Mouse (Mus musculus) ovary, postnatal 10 days (tissue): Measurements from ENCODE around the gene Nrp1.
A peak's percentile ranks its signal among the peaks of the same experiment; 100 is the strongest.

Source experiments
- DNase-seq: peaks from one replicate; pipeline ENCODE4 v3.0.0; 2022; ENCODE audit warnings: low spot score

Gene Nrp1

GRCm38 (mm10) chr8:128358406-128358755 lies at the start of gene Nrp1:
TSS of gene Nrp1 (plus strand) at chr8:128358604.
- DNase-seq = peak; percentile 45

GRCm38 (mm10) chr8:128320797-128321196 lies 37.6 kb upstream of the Nrp1 start:
- DNase-seq = no peak

- DNase-seq = no peak
These were observed 31.1 kb upstream of the Nrp1 start for GRCm38 (mm10) chr8:128327281-128327680.

GRCm38 (mm10) chr8:128327922-128328321 lies 30.5 kb upstream of the Nrp1 start:
- DNase-seq = no peak

- DNase-seq = no peak
These were observed 28.9 kb upstream of the Nrp1 start for GRCm38 (mm10) chr8:128329502-128329901.

- no peak for DNase-seq
These were observed 22.4 kb upstream of the Nrp1 start for GRCm38 (mm10) chr8:128335976-128336375.

GRCm38 (mm10) chr8:128338951-128339350 lies 19.5 kb upstream of the Nrp1 start:
- DNase-seq = no peak

DNA sequence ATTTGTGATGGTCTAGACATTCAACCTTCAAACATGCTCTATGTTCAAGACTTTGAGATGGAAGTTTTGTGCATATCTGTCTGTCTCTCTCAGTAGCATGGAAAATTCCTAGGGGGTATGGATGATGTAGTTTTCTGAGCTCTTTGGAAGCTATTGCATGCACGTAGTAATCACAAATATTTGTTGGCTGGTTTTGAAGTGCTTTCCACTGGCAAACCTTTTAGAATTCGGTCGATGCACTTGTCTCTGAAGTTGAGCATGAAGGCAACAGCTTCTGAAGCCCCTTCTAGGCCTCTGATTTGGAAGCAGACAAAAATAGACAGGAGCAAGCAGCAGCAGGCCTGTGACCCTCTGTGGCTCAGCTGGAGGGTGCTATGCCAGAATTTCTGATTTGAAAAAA lies 18.9 kb upstream of the Nrp1 start:
- no peak for DNase-seq

DNA sequence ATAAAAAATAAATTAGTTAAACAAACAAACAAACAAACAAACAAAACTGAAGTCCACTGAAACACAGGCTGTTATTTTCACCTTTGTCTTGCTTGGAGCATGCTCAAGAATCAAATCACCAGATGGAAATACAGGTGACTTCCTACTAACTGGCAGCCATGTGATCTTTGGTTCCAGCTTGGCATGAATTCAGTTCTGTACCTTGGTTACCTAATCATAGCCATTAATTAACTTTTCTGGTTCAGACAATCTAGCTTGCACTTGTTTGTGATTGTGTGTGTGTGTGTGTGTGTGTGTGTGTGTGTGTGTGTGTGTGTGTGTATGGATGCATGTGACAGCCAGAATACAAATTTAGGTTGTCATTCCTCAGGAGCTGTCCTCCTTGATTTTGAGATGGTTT lies 8.0 kb upstream of the Nrp1 start:
- DNase-seq = no peak

- DNase-seq = no peak
These were observed 7.2 kb upstream of the Nrp1 start for GRCm38 (mm10) chr8:128351211-128351610.

DNA sequence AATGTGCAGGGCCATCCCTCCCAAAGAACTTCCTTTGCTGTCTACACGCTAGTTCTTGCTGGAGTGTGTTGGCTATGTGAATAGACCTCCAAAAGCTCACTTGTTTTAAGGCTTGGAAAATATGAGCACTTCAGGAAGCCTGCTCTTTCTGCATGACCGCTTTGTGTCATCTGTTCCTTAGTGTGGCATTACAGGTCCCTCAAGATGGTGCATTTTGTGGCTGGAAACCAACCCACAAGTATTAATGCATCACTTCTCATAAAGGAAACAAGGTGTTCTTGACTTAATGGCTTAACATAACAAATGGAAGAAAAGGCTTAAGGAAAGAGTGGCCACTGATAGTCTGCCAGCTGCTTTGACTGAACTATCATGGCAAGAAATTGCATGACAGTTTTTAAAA lies 5.6 kb upstream of the Nrp1 start:
- no peak for DNase-seq

DNA sequence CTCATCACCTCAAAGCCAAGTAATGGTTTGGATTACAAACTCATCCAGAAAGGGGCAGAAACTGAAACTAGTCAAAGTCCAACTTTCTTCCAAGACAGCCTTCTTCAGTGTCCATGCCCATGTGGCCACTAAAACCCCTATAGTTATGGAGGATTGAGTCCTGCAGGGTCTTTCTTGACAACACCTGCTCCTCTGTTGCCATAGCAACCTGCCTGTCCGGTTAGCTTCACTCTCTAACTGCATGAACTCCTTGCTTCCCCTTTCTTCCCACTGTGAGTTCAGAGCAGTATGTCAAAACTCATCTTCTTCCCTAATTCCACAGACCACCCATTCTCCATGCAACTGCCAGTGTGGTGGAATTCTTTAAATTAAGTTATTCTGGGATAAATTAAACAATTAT lies 4.4 kb upstream of the Nrp1 start:
- DNase-seq = no peak

GRCm38 (mm10) chr8:128355091-128355490 lies 3.3 kb upstream of the Nrp1 start:
- no peak for DNase-seq

DNA sequence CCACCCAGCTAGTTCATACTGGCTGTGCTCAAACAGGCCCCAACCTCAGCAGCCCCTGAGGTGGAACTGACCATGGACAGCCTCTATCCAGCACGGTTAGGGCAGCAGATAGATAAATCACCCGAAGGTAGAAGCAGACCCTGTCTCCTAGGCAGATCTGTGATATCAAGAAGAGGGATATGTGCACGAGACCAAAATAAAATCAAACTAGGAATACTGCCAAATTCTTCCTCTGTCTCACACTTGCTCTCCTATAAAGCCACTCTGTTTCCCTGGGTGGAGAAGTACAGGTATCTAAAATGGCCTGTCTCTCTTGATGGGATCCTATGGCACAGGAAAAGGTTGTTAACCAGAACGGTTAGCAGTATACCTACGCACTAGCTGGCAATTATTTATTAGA lies 2.2 kb upstream of the Nrp1 start:
- DNase-seq = no peak

- DNase-seq = peak; percentile 73
These were observed 1.4 kb upstream of the Nrp1 start for GRCm38 (mm10) chr8:128356796-128357539.

DNA sequence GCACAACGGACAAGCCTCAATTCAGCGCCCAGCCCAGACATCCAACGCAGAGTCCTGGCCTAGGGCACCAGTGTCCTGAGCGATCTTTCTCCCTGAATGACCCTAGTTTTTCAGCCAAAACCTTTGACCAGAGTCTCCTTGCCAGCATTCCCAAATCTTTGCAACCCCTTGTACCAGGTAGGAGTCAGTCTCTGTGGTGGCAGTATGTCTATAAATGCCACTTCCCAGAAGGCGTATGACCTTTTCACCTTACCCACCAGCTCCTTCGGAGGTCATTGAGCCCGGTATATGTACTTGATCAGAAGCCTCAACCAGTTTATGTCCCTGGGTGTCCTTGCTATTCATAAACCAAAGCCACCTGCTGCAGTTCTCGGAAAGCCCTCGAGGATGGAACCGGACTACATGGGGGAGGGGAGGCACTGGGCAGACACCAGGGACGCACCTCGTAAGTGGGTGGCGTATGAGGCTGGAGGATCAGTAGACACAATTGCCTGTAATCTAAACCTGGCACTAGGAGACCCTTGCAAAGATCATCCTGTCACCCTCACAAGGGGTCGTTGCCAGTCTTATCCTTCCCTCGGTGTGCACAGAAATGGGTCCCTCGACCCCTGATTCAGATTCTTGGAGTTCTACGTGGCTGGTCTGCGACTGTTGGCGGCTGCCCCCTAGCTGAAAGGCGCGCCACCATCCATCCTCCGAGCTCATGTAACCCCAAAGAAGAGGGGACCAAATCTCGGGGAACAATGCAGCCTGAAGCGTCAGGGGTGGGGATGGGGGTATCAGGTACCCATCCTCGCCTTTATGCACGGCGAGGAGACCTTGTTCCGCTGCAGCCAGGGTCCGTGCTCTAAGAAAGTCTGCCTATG lies 631 bp upstream of the Nrp1 start:
- DNase-seq = peak; percentile 45

- peak; percentile 49 for DNase-seq
These were observed 534 bp downstream of the Nrp1 start for GRCm38 (mm10) chr8:128358756-128359520.

- peak; percentile 49 for DNase-seq
These were observed 1.3 kb downstream of the Nrp1 start for GRCm38 (mm10) chr8:128359521-128360318.

GRCm38 (mm10) chr8:128361343-128361870 lies 3.0 kb downstream of the Nrp1 start:
- no peak for DNase-seq

DNA sequence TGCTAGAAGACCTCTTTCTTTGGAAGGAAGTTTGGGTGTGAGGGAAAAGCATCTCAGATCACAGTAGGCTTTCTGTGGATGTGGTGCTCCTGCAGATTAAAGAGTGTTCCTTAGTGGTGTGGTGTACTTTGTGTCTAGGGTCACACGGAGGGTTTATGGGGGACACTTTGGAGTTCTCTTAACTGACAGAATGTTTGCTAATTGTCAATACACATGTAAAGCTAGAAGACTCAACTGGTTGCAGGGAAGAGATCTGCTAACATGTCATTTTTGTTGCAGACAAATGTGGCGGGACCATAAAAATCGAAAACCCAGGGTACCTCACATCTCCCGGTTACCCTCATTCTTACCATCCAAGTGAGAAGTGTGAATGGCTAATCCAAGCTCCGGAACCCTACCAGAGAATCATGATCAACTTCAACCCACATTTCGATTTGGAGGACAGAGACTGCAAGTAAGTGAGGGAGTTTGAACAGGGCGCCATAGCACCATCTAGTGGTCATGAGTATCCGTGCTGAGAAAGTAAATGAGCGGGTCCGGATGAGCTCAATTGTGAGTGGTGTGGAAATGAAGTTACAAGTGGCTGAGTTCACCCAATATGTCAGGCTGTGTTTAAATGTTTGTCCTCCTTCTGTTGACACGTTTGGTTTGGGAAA lies 4.7 kb downstream of the Nrp1 start:
- DNase-seq = peak; percentile 56

GRCm38 (mm10) chr8:128370496-128370895 lies 12.1 kb downstream of the Nrp1 start:
- no peak for DNase-seq
